Comparison of ENCODE assay signal across 26 mouse cellular contexts in genomic region chr14:77463919-77464318, GRCm38 (mm10).
"Had no signal": no experiment of that assay in that cellular context is flagged by ENCODE, and none has a peak within 500 bp of the region (broad histone marks: within the 10 kb centered on the region; RNA-seq: fewer than 3 reads in every experiment).

No protein-coding gene starts in this region.

- H3K27ac ChIP-seq: heart, adult 2 months; hindbrain, embryonic 10.5 days; hindbrain, embryonic 13.5 days; hindbrain, embryonic 15.5 days; hindbrain, postnatal 0 days; kidney, embryonic 15.5 days; kidney, postnatal 0 days; limb, embryonic 13.5 days; limb, embryonic 15.5 days; liver, embryonic 12.5 days; liver, embryonic 14.5 days had no signal

- H3K4me3 ChIP-seq: heart, adult 2 months; heart, embryonic 12.5 days; hindbrain, embryonic 10.5 days; hindbrain, embryonic 13.5 days; hindbrain, embryonic 15.5 days; kidney, embryonic 15.5 days; limb, embryonic 13.5 days; limb, embryonic 15.5 days; liver, embryonic 12.5 days had no signal

- H3K36me3 ChIP-seq: heart, embryonic 12.5 days; hindbrain, embryonic 10.5 days; hindbrain, embryonic 13.5 days; hindbrain, embryonic 15.5 days; kidney, embryonic 15.5 days; limb, embryonic 13.5 days; limb, embryonic 15.5 days; liver, embryonic 12.5 days had no signal

- H3K9me3 ChIP-seq: heart, embryonic 12.5 days; hindbrain, embryonic 10.5 days; hindbrain, embryonic 13.5 days; hindbrain, embryonic 15.5 days; kidney, embryonic 15.5 days; limb, embryonic 13.5 days; limb, embryonic 15.5 days; liver, embryonic 12.5 days had no signal

- H3K27me3 ChIP-seq: heart, embryonic 12.5 days; hindbrain, embryonic 13.5 days; hindbrain, embryonic 15.5 days; kidney, embryonic 15.5 days; limb, embryonic 13.5 days; limb, embryonic 15.5 days; liver, embryonic 12.5 days had no signal

- ATAC-seq: hindbrain, postnatal 0 days; intestine, embryonic 16.5 days; liver, embryonic 12.5 days had no signal

- H3K9ac ChIP-seq: heart, embryonic 12.5 days; hindbrain, embryonic 13.5 days; hindbrain, embryonic 15.5 days; kidney, embryonic 15.5 days; limb, embryonic 13.5 days; limb, embryonic 15.5 days; liver, embryonic 12.5 days; liver, embryonic 14.5 days had no signal

- DNase-seq: gastrocnemius, postnatal 14 days; gastrocnemius, postnatal 36 days; heart, adult 11 months; heart, adult 2 months; heart, postnatal 10 days; heart, postnatal 4 days; kidney, adult 11 months; kidney, adult 2 months; kidney, adult 9 months; kidney, postnatal 14 days; kidney, postnatal 4 days; layer of hippocampus, adult 9-11 months; layer of hippocampus, postnatal 36 days; left cerebral cortex, postnatal 4 days had no signal

- H3K4me2 ChIP-seq: heart, embryonic 12.5 days; hindbrain, embryonic 13.5 days; hindbrain, embryonic 15.5 days; kidney, embryonic 15.5 days; limb, embryonic 13.5 days; limb, embryonic 15.5 days; liver, embryonic 12.5 days had no signal

- H3K4me1 ChIP-seq: hindbrain, embryonic 10.5 days; hindbrain, embryonic 13.5 days; hindbrain, embryonic 15.5 days; kidney, embryonic 15.5 days; limb, embryonic 13.5 days; liver, embryonic 12.5 days had no signal
